Mouse (Mus musculus): ENCODE results near the gene Efna4.
A peak's percentile ranks its signal among the peaks of the same experiment; 100 is the strongest.

Gene Efna4

GRCm38 (mm10) chr3:89304440-89304839, 33.4 kb downstream of the Efna4 start:
- no peak for DNase-seq

DNA sequence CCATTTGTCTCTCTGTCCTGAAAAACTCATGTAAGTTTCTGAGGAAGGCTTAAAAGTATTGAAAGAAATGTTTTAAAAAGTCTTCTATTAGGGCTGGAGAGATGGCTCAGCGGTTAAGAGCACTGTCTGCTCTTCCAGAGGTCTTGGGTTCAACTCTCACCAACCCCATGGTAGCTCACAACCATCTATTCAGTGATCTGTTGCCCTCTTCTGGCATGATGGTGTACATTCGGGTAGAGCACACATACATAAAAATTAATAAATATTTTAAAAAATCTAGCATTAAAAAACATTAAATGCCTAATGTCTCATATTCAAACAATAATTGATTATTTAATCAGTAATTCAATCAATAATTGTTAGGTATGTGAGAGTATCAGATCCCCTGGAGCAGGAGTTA, 37.3 kb downstream of the Efna4 start:
- DNase-seq, result no peak

DNA sequence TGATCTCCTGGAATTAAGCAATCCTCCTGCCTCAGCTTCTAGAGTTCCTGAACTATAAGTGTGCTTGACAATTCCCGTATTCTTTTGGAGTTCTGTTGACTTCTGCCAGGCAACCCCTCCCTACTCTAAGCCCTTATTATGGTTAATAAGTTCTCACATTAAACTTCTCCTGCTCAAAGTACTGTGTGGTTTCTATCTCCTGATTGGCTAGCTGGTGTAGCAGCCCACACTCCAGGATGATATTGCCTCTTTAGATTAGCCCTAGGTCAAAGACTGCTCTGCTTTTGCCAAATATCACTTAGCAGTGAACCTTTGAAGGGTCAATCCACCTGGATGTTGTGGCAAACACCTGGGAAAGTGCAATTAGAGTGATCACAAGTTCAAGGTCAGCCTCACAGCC, 37.8 kb downstream of the Efna4 start:
- peak in 1 of 2 experiments; percentile 74 for DNase-seq

- DNase-seq, result peak; percentile 61 to 76
These were observed 38.3 kb downstream of the Efna4 start for GRCm38 (mm10) chr3:89299499-89299898.

GRCm38 (mm10) chr3:89298908-89299307, 38.9 kb downstream of the Efna4 start:
- DNase-seq, result no peak

- no peak for DNase-seq
These were observed 40.9 kb downstream of the Efna4 start for GRCm38 (mm10) chr3:89296761-89297396.

- no peak for DNase-seq
These were observed 42.1 kb downstream of the Efna4 start for GRCm38 (mm10) chr3:89295685-89296230.

GRCm38 (mm10) chr3:89294195-89294594, 43.6 kb downstream of the Efna4 start:
- DNase-seq, result peak; percentile 49 to 77

DNA sequence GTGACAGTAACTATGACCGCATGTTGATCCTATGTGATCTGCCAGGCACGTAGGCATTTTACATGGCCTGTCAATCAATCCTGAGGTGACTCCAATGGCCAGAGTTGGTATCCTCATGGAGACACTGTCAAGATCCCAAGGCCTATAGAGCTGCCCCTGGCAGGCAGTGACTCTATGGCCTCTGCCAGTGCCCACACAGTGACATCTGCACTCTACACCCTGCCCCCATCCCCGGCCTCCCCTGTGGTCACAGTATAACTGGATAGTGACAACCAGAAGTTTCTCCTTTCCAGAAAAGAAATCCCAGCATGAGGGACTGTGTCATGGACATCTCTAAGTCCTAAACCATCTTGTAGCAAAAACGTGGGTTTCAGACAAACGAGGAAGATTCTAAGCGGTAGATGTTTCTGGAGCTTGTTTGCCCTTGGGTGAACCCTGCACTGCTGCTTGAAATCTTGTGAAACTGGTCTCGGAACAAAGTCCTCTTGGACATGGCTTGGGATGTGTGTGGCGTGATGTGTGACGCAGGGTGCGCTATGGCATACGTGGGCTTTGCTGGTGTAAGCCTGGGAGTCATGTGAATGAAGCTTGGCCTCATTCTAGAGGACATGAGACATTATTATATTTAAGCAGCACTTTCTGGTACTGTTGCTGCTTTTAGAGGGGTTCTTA, 44.4 kb downstream of the Efna4 start:
- DNase-seq, result peak; percentile 62 to 82

DNA sequence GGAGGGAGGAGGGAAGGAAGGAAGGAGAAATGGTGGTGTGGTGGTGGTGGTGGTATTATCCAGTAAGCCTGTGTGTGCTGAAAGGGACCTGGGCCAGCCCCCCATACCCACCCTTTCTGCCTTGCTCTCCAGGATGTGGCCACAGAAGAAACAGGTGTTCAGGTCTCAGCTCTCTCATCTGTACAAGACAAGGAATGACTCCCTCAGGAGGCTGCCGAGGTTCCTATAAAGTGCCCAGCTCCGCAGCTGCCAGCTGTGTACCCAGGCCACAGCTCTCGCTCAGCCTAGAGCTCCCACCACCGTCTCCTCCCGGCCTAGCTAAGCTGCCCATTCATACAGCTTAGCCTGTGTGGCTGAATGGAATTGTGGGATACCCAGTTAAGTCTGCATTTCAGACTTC, 45.5 kb downstream of the Efna4 start:
- DNase-seq, result no peak

GRCm38 (mm10) chr3:89291874-89292273, 46.0 kb downstream of the Efna4 start:
- no peak for DNase-seq

- DNase-seq, result peak; percentile 51 to 84
These were observed 49.3 kb downstream of the Efna4 start for GRCm38 (mm10) chr3:89288503-89288928.

DNA sequence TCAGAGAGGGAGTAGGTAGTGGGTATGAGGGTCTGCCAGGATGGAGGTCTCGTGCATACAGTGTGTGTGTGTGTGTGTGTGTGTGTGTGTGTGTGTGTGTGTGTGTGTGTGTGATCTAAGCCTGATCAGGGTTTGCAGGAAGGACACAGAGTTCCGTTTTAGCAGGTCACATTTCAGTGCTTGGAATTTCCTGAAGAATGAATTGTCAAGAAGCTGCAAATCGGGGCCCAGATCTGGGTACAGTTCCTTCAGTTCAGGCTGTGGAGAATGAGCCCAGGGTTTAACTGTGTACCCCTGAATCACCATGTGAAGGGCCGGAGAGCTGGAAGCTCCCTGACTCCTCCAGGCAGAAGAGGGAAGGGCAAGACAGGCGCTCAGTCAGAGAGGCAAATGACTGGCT, 50.5 kb downstream of the Efna4 start:
- no peak for DNase-seq

DNA sequence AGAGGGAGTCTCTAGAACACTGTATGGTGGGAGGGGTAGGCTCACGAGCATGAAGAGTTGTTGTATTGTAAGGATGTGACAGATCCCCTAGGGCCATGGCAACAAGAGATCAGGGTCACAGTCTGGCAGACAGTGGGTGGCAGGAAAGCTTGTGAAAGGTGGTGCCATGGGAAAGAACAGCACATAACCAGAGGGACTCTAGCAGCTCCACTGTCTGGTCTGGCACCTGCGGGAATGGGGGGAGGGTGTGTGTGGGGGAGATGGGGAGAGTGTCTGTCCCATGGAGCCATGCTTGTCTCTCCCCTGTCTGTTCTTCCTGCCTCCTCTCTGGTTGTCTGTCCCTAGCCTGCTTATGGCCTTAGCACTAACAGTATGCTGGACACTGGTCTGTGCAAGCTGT, 52.3 kb downstream of the Efna4 start:
- DNase-seq, result no peak

DNA sequence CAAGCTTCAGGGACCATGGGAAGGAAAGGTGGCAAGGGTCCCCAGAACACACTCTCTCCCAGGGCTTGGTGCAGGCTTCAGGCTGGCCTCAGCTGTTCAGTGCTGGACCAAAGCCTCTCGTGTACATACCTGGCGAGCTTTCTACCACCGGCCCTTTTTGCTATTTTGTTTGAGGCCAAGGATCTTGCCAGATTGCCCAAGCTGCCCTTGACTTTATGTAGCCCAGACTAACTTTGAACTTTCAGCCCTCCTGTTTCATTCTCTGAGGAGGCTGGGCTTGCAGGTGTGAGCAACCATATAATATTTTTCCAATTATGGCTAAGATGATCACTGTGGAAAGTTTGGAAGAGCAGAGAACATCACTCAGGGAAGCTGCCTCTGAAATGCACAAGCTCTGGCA, 53.6 kb downstream of the Efna4 start:
- DNase-seq, result no peak
